Mouse (Mus musculus): ENCODE data around the gene Ptpn6. TPM values are rescaled to one million over a fixed set of nuclear protein-coding genes. Genes with fewer than 3 reads are reported as not detected.

The Ptpn6 gene
- polyA plus RNA-seq, 1 experiment from 2014 or later: 6.9 TPM

GRCm38 (mm10) chr6:124770013-124770412, 31.5 kb upstream of the Ptpn6 start:
- Histone ChIP-seq H3K4me2 (ENCODE audit: low read depth) (peak overlapping the region; percentile 86), H3K4me3 (ENCODE audit: low read depth, low read length) (peak overlapping the region; percentile 44; the same call in 1 of the 2 replicates), H3K36me3 (ENCODE audit: control insufficient read depth, insufficient read depth, low read length) (no peaks in the 10 kb centered on the region), H3K9me3 (ENCODE audit: control insufficient read depth, low read length) (no peaks in the 10 kb centered on the region), H3K27ac (ENCODE audit: low read depth, low read length) (no peak overlapping the region), H3K27me3 (ENCODE audit: control insufficient read depth, insufficient read depth, low read length) (peaks cover 10% of the 10 kb centered on the region), H3K4me1 (ENCODE audit: control insufficient read depth, insufficient read depth, low read length) (peaks cover 14% of the 10 kb centered on the region; the same call in 1 of the 2 replicates), H3K9ac (ENCODE audit: low read length) (peak overlapping the region; percentile 64)
- no peak for ATAC-seq (ENCODE audit: insufficient read depth, low FRiP score, low TSS enrichment)
- DNase-seq (ENCODE audit: low spot score): no peak
- 59% methylated on average over 7 of the region's 7 CpGs for WGBS

- H3K4me3 ChIP-seq (ENCODE audit: low read depth, low read length): peak within 1 kb of the TSS; percentile 44
- peak within 1 kb of the TSS; percentile 86 for H3K4me2 ChIP-seq (ENCODE audit: low read depth)
- no peaks in the 10 kb centered on the region for H3K9me3 ChIP-seq (ENCODE audit: control insufficient read depth, low read length)
- H3K9ac ChIP-seq (ENCODE audit: low read length): peak within 1 kb of the TSS; percentile 64
- no peaks in the 10 kb centered on the region for H3K36me3 ChIP-seq (ENCODE audit: control insufficient read depth, insufficient read depth, low read length)
- under 1% methylated on average over 45 of the region's 54 CpGs for WGBS
- ATAC-seq (ENCODE audit: insufficient read depth, low FRiP score, low TSS enrichment) (peak; percentile 77), DNase-seq (ENCODE audit: low spot score) (peak; percentile 63)
- H3K27me3 ChIP-seq (ENCODE audit: control insufficient read depth, insufficient read depth, low read length): peaks cover 10% of the 10 kb centered on the region
- no peak within 1 kb of the TSS for H3K27ac ChIP-seq (ENCODE audit: low read depth, low read length)
- peaks cover 14% of the 10 kb centered on the region; the same call in 1 of the 2 replicates for H3K4me1 ChIP-seq (ENCODE audit: control insufficient read depth, insufficient read depth, low read length)
These were observed 30.7 kb upstream of the Ptpn6 start, which contains the start of gene Eno2 for GRCm38 (mm10) chr6:124769101-124769765. TSS of gene Eno2 (minus strand) at chr6:124769673.

GRCm38 (mm10) chr6:124768704-124769044, 30.2 kb upstream of the Ptpn6 start:
- DNase-seq (ENCODE audit: low spot score): no peak
- Histone ChIP-seq H3K27me3 (ENCODE audit: control insufficient read depth, insufficient read depth, low read length) (peaks cover 10% of the 10 kb centered on the region), H3K27ac (ENCODE audit: low read depth, low read length) (no peak overlapping the region), H3K9ac (ENCODE audit: low read length) (no peak overlapping the region), H3K9me3 (ENCODE audit: control insufficient read depth, low read length) (no peaks in the 10 kb centered on the region), H3K4me3 (ENCODE audit: low read depth, low read length) (peak overlapping the region; percentile 44), H3K4me1 (ENCODE audit: control insufficient read depth, insufficient read depth, low read length) (peaks cover 14% of the 10 kb centered on the region; the same call in 1 of the 2 replicates), H3K36me3 (ENCODE audit: control insufficient read depth, insufficient read depth, low read length) (no peaks in the 10 kb centered on the region), H3K4me2 (ENCODE audit: low read depth) (peak overlapping the region; percentile 86)
- ATAC-seq (ENCODE audit: insufficient read depth, low FRiP score, low TSS enrichment): no peak
- WGBS: 8% methylated on average over 9 of the region's 9 CpGs

- Histone ChIP-seq H3K4me1 (ENCODE audit: control insufficient read depth, insufficient read depth, low read length) (peaks cover 14% of the 10 kb centered on the region; the same call in 1 of the 2 replicates), H3K27ac (ENCODE audit: low read depth, low read length) (no peak overlapping the region), H3K27me3 (ENCODE audit: control insufficient read depth, insufficient read depth, low read length) (peaks cover 10% of the 10 kb centered on the region), H3K36me3 (ENCODE audit: control insufficient read depth, insufficient read depth, low read length) (no peaks in the 10 kb centered on the region), H3K9ac (ENCODE audit: low read length) (no peak overlapping the region), H3K4me3 (ENCODE audit: low read depth, low read length) (peak overlapping the region; percentile 44; the same call in 1 of the 2 replicates), H3K4me2 (ENCODE audit: low read depth) (peak overlapping the region; percentile 86), H3K9me3 (ENCODE audit: control insufficient read depth, low read length) (no peaks in the 10 kb centered on the region)
- DNase-seq (ENCODE audit: low spot score) (no peak), ATAC-seq (ENCODE audit: insufficient read depth, low FRiP score, low TSS enrichment) (peak; percentile 32; the same call in 1 of the 2 replicates)
- WGBS: 22% methylated on average over 18 of the region's 19 CpGs
These were observed 29.6 kb upstream of the Ptpn6 start for GRCm38 (mm10) chr6:124767920-124768703.

GRCm38 (mm10) chr6:124767536-124767919, 29.0 kb upstream of the Ptpn6 start:
- peaks cover 14% of the 10 kb centered on the region; the same call in 1 of the 2 replicates for H3K4me1 ChIP-seq (ENCODE audit: control insufficient read depth, insufficient read depth, low read length)
- DNase-seq (ENCODE audit: low spot score) (no peak), ATAC-seq (ENCODE audit: insufficient read depth, low FRiP score, low TSS enrichment) (no peak)
- H3K36me3 ChIP-seq (ENCODE audit: control insufficient read depth, insufficient read depth, low read length): no peaks in the 10 kb centered on the region
- H3K27ac ChIP-seq (ENCODE audit: low read depth, low read length): no peak overlapping the region
- H3K9ac ChIP-seq (ENCODE audit: low read length): no peak overlapping the region
- H3K27me3 ChIP-seq (ENCODE audit: control insufficient read depth, insufficient read depth, low read length): peaks cover 10% of the 10 kb centered on the region
- H3K4me3 ChIP-seq (ENCODE audit: low read depth, low read length): no peak overlapping the region
- 35% methylated on average over 4 of the region's 4 CpGs for WGBS
- H3K4me2 ChIP-seq (ENCODE audit: low read depth): no peak overlapping the region
- no peaks in the 10 kb centered on the region for H3K9me3 ChIP-seq (ENCODE audit: control insufficient read depth, low read length)

GRCm38 (mm10) chr6:124765951-124766350, 27.4 kb upstream of the Ptpn6 start:
- Histone ChIP-seq H3K27ac (ENCODE audit: low read depth, low read length) (no peak overlapping the region), H3K4me1 (ENCODE audit: control insufficient read depth, insufficient read depth, low read length) (peaks cover 14% of the 10 kb centered on the region; the same call in 1 of the 2 replicates), H3K36me3 (ENCODE audit: control insufficient read depth, insufficient read depth, low read length) (no peaks in the 10 kb centered on the region), H3K27me3 (ENCODE audit: control insufficient read depth, insufficient read depth, low read length) (peaks cover 10% of the 10 kb centered on the region), H3K4me3 (ENCODE audit: low read depth, low read length) (no peak overlapping the region), H3K9ac (ENCODE audit: low read length) (no peak overlapping the region), H3K4me2 (ENCODE audit: low read depth) (no peak overlapping the region), H3K9me3 (ENCODE audit: control insufficient read depth, low read length) (no peaks in the 10 kb centered on the region)
- WGBS: 85% methylated on average over 7 of the region's 7 CpGs
- DNase-seq (ENCODE audit: low spot score): no peak
- ATAC-seq (ENCODE audit: insufficient read depth, low FRiP score, low TSS enrichment): no peak

GRCm38 (mm10) chr6:124759259-124759658, 20.7 kb upstream of the Ptpn6 start:
- Histone ChIP-seq H3K36me3 (ENCODE audit: control insufficient read depth, insufficient read depth, low read length) (no peaks in the 10 kb centered on the region), H3K27me3 (ENCODE audit: control insufficient read depth, insufficient read depth, low read length) (no peaks in the 10 kb centered on the region), H3K4me1 (ENCODE audit: control insufficient read depth, insufficient read depth, low read length) (peaks cover 27% of the 10 kb centered on the region), H3K4me3 (ENCODE audit: low read depth, low read length) (no peak overlapping the region), H3K9ac (ENCODE audit: low read length) (no peak overlapping the region), H3K27ac (ENCODE audit: low read depth, low read length) (no peak overlapping the region), H3K4me2 (ENCODE audit: low read depth) (peak overlapping the region; percentile 12; the same call in 1 of the 2 replicates), H3K9me3 (ENCODE audit: control insufficient read depth, low read length) (no peaks in the 10 kb centered on the region)
- ATAC-seq (ENCODE audit: insufficient read depth, low FRiP score, low TSS enrichment): no peak
- 5% methylated on average over 5 of the region's 5 CpGs for WGBS
- DNase-seq (ENCODE audit: low spot score): peak; percentile 82

- 0 out of 2 replicates have a peak overlapping the region, but pooled peaks have one; percentile 3 for H3K9ac ChIP-seq (ENCODE audit: low read length)
- peak overlapping the region; percentile 12; the same call in 1 of the 2 replicates for H3K4me2 ChIP-seq (ENCODE audit: low read depth)
- ATAC-seq (ENCODE audit: insufficient read depth, low FRiP score, low TSS enrichment) (no peak), DNase-seq (ENCODE audit: low spot score) (no peak)
- no peak overlapping the region for H3K27ac ChIP-seq (ENCODE audit: low read depth, low read length)
- H3K9me3 ChIP-seq (ENCODE audit: control insufficient read depth, low read length): no peaks in the 10 kb centered on the region
- WGBS: 72% methylated on average over 2 of the region's 2 CpGs
- H3K4me3 ChIP-seq (ENCODE audit: low read depth, low read length): no peak overlapping the region
- H3K4me1 ChIP-seq (ENCODE audit: control insufficient read depth, insufficient read depth, low read length): peaks cover 27% of the 10 kb centered on the region
- H3K36me3 ChIP-seq (ENCODE audit: control insufficient read depth, insufficient read depth, low read length): no peaks in the 10 kb centered on the region
- no peaks in the 10 kb centered on the region for H3K27me3 ChIP-seq (ENCODE audit: control insufficient read depth, insufficient read depth, low read length)
These were observed 20.3 kb upstream of the Ptpn6 start for GRCm38 (mm10) chr6:124758849-124759232.
